Mouse (Mus musculus): ENCODE results near the gene Add2. TPM values are rescaled to one million over a fixed set of nuclear protein-coding genes. Genes with fewer than 3 reads are reported as not detected.
A peak's percentile ranks its signal among the peaks of the same experiment; 100 is the strongest.
"Not testable (repeated sequence)": the region's sequence is repeated elsewhere in the genome, so short reads cannot be mapped to it uniquely, and the experiment has no call there.

The Add2 gene
- total RNA-seq (2021): 100 to 1,000 TPM; 199 to 218 TPM
- long read RNA-seq, experiment 1, full-length matches to known transcripts: 2 of 64 reads
- long read RNA-seq, experiment 1, partial matches to known transcripts: 51 of 64 reads
- long read RNA-seq, experiment 1, other reads (novel, unspliced or antisense): 11 of 64 reads
- long read RNA-seq, experiment 2, full-length matches to known transcripts: 1 of 58 reads
- long read RNA-seq, experiment 2, partial matches to known transcripts: 5 of 58 reads
- long read RNA-seq, experiment 2, other reads (novel, unspliced or antisense): 52 of 58 reads

- peak; percentile 67 to 77 for DNase-seq (ENCODE audit: low spot score in 2 of 2)
Measured at GRCm38 (mm10) chr6:86028601-86029322, at the start of gene Add2. Add2 (plus strand) TSS chr6:86028681.

- DNase-seq (ENCODE audit: low spot score in 2 of 2): not testable (repeated sequence)
Measured at GRCm38 (mm10) chr6:85978736-85979135, 49.7 kb upstream of the Add2 start.

GRCm38 (mm10) chr6:85984351-85984750 lies 44.1 kb upstream of the Add2 start:
- no peak for DNase-seq (ENCODE audit: low spot score in 2 of 2)

GRCm38 (mm10) chr6:85989570-85989969 lies 38.9 kb upstream of the Add2 start:
- DNase-seq (ENCODE audit: low spot score in 2 of 2): not testable (repeated sequence)

GRCm38 (mm10) chr6:85990774-85991173 lies 37.7 kb upstream of the Add2 start:
- not testable (repeated sequence) for DNase-seq (ENCODE audit: low spot score in 2 of 2)

- no peak for DNase-seq (ENCODE audit: low spot score in 2 of 2)
Measured at GRCm38 (mm10) chr6:86003405-86003925, 25.0 kb upstream of the Add2 start.

- DNase-seq (ENCODE audit: low spot score in 2 of 2): peak; percentile 73 to 76
Measured at GRCm38 (mm10) chr6:86004271-86005148, 24.0 kb upstream of the Add2 start.

- DNase-seq (ENCODE audit: low spot score in 2 of 2): peak; percentile 59 to 68
Measured at GRCm38 (mm10) chr6:86009980-86010379, 18.5 kb upstream of the Add2 start.

- DNase-seq (ENCODE audit: low spot score in 2 of 2): not testable (repeated sequence)
Measured at GRCm38 (mm10) chr6:86014812-86015211, 13.7 kb upstream of the Add2 start.

GRCm38 (mm10) chr6:86015871-86016270 lies 12.6 kb upstream of the Add2 start, which contains the start of gene Figla:
Figla (plus strand) TSS chr6:86016171.
- no peak for DNase-seq (ENCODE audit: low spot score in 2 of 2)

GRCm38 (mm10) chr6:86016793-86017350 lies 11.6 kb upstream of the Add2 start:
- DNase-seq (ENCODE audit: low spot score in 2 of 2): no peak

GRCm38 (mm10) chr6:86019415-86020237 lies 8.9 kb upstream of the Add2 start:
- no peak for DNase-seq (ENCODE audit: low spot score in 2 of 2)

GRCm38 (mm10) chr6:86020948-86021347 lies 7.5 kb upstream of the Add2 start:
- peak in 1 of 2 experiments; percentile 50 for DNase-seq (ENCODE audit: low spot score in 2 of 2)

GRCm38 (mm10) chr6:86026632-86027292 lies 1.7 kb upstream of the Add2 start:
- peak; percentile 39 to 66 for DNase-seq (ENCODE audit: low spot score in 2 of 2)

- no peak for DNase-seq (ENCODE audit: low spot score in 2 of 2)
Measured at GRCm38 (mm10) chr6:86028150-86028549, 331 bp upstream of the Add2 start.

GRCm38 (mm10) chr6:86029323-86029713 lies 837 bp downstream of the Add2 start:
- no peak for DNase-seq (ENCODE audit: low spot score in 2 of 2)

GRCm38 (mm10) chr6:86031527-86031926 lies 3.0 kb downstream of the Add2 start:
- DNase-seq (ENCODE audit: low spot score in 2 of 2): no peak

GRCm38 (mm10) chr6:86033635-86034034 lies 5.2 kb downstream of the Add2 start:
- no peak for DNase-seq (ENCODE audit: low spot score in 2 of 2)

GRCm38 (mm10) chr6:86038901-86039300 lies 10.4 kb downstream of the Add2 start:
- no peak for DNase-seq (ENCODE audit: low spot score in 2 of 2)

Measured in left cerebral cortex, adult 18-20 months (tissue).